Mouse (Mus musculus) limb, embryonic 14.5 days (tissue): ENCODE measurements around the gene Rap1a. TPM values are rescaled to one million over a fixed set of nuclear protein-coding genes. Genes with fewer than 3 reads are reported as not detected.
"Not testable (repeated sequence)": the region's sequence is repeated elsewhere in the genome, so short reads cannot be mapped to it uniquely, and the experiment has no call there.

Experiments
- ATAC-seq: fragments of 200-750 bp; cut with Nextera tagmentation; 2 replicates; pipeline ENCODE4 v1.8.0; 2017; ENCODE audit warnings: low read depth, moderate number of reproducible peaks, moderate TSS enrichment; ENCODE audit not compliant: low FRiP score
- DNase-seq: peaks from one replicate; pipeline ENCODE4 v3.0.0-alpha.2; 2015; ENCODE audit warnings: low spot score
- H3K27ac ChIP-seq: fragments of 300-500 bp; sonication (generic); replicated peaks from 2 replicates; pipeline ENCODE4 v1.5.1; 2014; ENCODE audit warnings: low read depth, mild to moderate bottlenecking, low read length, moderate library complexity, mixed read lengths
- H3K27me3 ChIP-seq: fragments of 300-500 bp; sonication (generic); 2 replicates; pipeline ENCODE4 v1.6.1; 2014; ENCODE audit warnings: low read length, mixed read lengths; ENCODE audit not compliant: control insufficient read depth, insufficient read depth
- H3K36me3 ChIP-seq: fragments of 300-500 bp; sonication (generic); 2 replicates; pipeline ENCODE4 v1.6.1; 2014; ENCODE audit warnings: mild to moderate bottlenecking, low read length, moderate library complexity, mixed read lengths; ENCODE audit not compliant: control insufficient read depth, insufficient read depth
- H3K4me1 ChIP-seq: fragments of 300-500 bp; sonication (generic); 2 replicates; pipeline ENCODE4 v1.6.1; 2014; ENCODE audit warnings: antibody characterized with exemption, low read length, mixed read lengths; ENCODE audit not compliant: control insufficient read depth, insufficient read depth
- H3K4me2 ChIP-seq: fragments of 300-500 bp; sonication (generic); replicated peaks from 2 replicates; pipeline ENCODE4 v1.6.1; 2014; ENCODE audit warnings: low read depth, mild to moderate bottlenecking, low read length, moderate library complexity; ENCODE audit not compliant: severe bottlenecking
- H3K4me3 ChIP-seq: fragments of 300-500 bp; sonication (generic); replicated peaks from 2 replicates; pipeline ENCODE4 v1.5.1; 2014; ENCODE audit warnings: low read length
- H3K9ac ChIP-seq: fragments of 300-500 bp; sonication (generic); 2 replicates; pipeline ENCODE4 v1.6.1; 2014; ENCODE audit warnings: mild to moderate bottlenecking, low read depth, low read length, moderate library complexity; ENCODE audit not compliant: severe bottlenecking
- H3K9me3 ChIP-seq: fragments of 300-500 bp; sonication (generic); 2 replicates; pipeline ENCODE4 v1.6.1; 2016; ENCODE audit warnings: low read length; ENCODE audit not compliant: control insufficient read depth
- POLR2A ChIP-seq: fragments of 200-500 bp; IDR thresholded peaks from 2 replicates; pipeline ENCODE4 v1.8.0; 2012; ENCODE audit warnings: inconsistent platforms, mild to moderate bottlenecking, moderate library complexity, borderline replicate concordance; ENCODE audit not compliant: insufficient read depth, insufficient read length; ENCODE audit errors: extremely low read depth
- WGBS: fragments of 180-500 bp; shearing (Covaris S2); extraction: QIAGEN DNeasy Blood & Tissue Kit; methylation state at CpG from one replicate; pipeline ENCODE4 v1.1.7; 2014; 5-methylcytosine and 5-hydroxymethylcytosine counted together
- polyA plus RNA-seq, 2 experiments: library from polyadenylated mRNA; depleted of rRNA in 1 of 2; stranded (reverse) in 1 of 2; unstranded in 1 of 2; fragments of >200 nt; fragmentation: Nextera tagmentation in 1 of 2; extraction: Ambion mirVana in 1 of 2; gene quantifications; 2 replicates each; pipeline versions ENCODE4 v1.2.1 to v1.2.3; 2012 to 2014

Rap1a gene
- polyA plus RNA-seq, 2 experiments, result 45.1 to 77.7 TPM

GRCm38 (mm10) chr3:105701399-105701798 is 99.7 kb downstream of the Rap1a start:
- DNase-seq (no peak), ATAC-seq (no peak)
- 45% methylated on average over 5 of the region's 5 CpGs for WGBS
- H3K36me3 ChIP-seq, result no peaks in the 10 kb centered on the region
- TF ChIP-seq POLR2A, result no peak
- peaks cover 15% of the 10 kb centered on the region; the same call in 1 of the 2 replicates for H3K27me3 ChIP-seq
- H3K4me3 ChIP-seq, result no peak overlapping the region
- no peak overlapping the region for H3K27ac ChIP-seq
- H3K4me2 ChIP-seq, result no peak overlapping the region
- no peak overlapping the region for H3K9ac ChIP-seq
- H3K4me1 ChIP-seq, result no peaks in the 10 kb centered on the region
- H3K9me3 ChIP-seq, result no peaks in the 10 kb centered on the region

GRCm38 (mm10) chr3:105700786-105701185 is 100.3 kb downstream of the Rap1a start:
- H3K36me3 ChIP-seq, H3K4me3 ChIP-seq, H3K9ac ChIP-seq, ATAC-seq, H3K4me2 ChIP-seq, H3K4me1 ChIP-seq, H3K27ac ChIP-seq, DNase-seq, H3K9me3 ChIP-seq: not testable (repeated sequence)
- 36% methylated on average over 1 of the region's 1 CpGs for WGBS
- peaks cover 14% of the 10 kb centered on the region; the same call in 1 of the 2 replicates for H3K27me3 ChIP-seq

GRCm38 (mm10) chr3:105699241-105699933 is 101.7 kb downstream of the Rap1a start:
- H3K4me2 ChIP-seq, result no peak overlapping the region
- peaks cover 11% of the 10 kb centered on the region; the same call in 1 of the 2 replicates for H3K27me3 ChIP-seq
- no peak for TF ChIP-seq POLR2A
- 44% methylated on average over 3 of the region's 3 CpGs for WGBS
- no peaks in the 10 kb centered on the region for H3K36me3 ChIP-seq
- H3K9me3 ChIP-seq, result no peaks in the 10 kb centered on the region
- H3K4me3 ChIP-seq, result no peak overlapping the region
- H3K4me1 ChIP-seq, result no peaks in the 10 kb centered on the region
- ATAC-seq (no peak), DNase-seq (no peak)
- no peak overlapping the region for H3K9ac ChIP-seq
- no peak overlapping the region for H3K27ac ChIP-seq

- Histone ChIP-seq H3K27me3 (0 out of 2 replicates have a peak, but pooled peaks cover 6% of the 10 kb centered on the region), H3K27ac (no peak overlapping the region), H3K36me3 (no peaks in the 10 kb centered on the region), H3K9ac (no peak overlapping the region), H3K4me3 (no peak overlapping the region), H3K9me3 (no peaks in the 10 kb centered on the region), H3K4me2 (no peak overlapping the region), H3K4me1 (no peaks in the 10 kb centered on the region)
- DNase-seq (no peak), ATAC-seq (no peak)
- no peak for TF ChIP-seq POLR2A
- 77% methylated on average over 1 of the region's 1 CpGs for WGBS
These were observed 102.8 kb downstream of the Rap1a start for GRCm38 (mm10) chr3:105698311-105698710.

- WGBS, result 58% methylated on average over 5 of the region's 5 CpGs
- Histone ChIP-seq H3K4me2 (no peak overlapping the region), H3K4me1 (no peaks in the 10 kb centered on the region), H3K4me3 (no peak overlapping the region), H3K9ac (no peak overlapping the region), H3K27ac (no peak overlapping the region), H3K36me3 (no peaks in the 10 kb centered on the region), H3K9me3 (no peaks in the 10 kb centered on the region), H3K27me3 (0 out of 2 replicates have a peak, but pooled peaks cover 6% of the 10 kb centered on the region)
- ATAC-seq, result no peak
- TF ChIP-seq POLR2A, result no peak
- DNase-seq, result no peak
These were observed 104.0 kb downstream of the Rap1a start for GRCm38 (mm10) chr3:105697148-105697441.
